ENCODE assay signal across 11 mouse cellular contexts in the genomic region with DNA sequence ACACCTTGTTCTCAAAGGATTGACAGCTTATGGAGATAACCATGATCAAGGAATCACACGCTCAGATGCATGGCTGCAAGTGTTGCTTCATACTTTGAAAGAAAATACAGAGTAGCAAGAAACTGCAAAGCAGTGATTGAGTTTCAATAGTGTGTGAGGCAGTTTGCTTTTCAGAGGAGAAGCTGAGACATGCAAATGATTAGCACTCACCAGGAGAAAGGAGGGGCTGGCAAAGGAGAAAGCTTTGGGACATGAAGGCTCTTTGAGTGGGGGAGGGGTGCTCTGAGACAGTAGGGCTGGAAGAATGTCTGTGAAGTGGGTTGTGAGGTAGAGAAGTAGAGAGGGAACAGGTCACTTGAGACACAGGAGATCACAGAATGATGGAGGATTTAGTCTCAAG.
DNase-seq lines count a peak whose midpoint lies in the region; ATAC-seq and TF ChIP-seq lines count a peak whose summit lies in the region.
"Had no signal": no experiment of that assay in that cellular context is flagged by ENCODE, and none has a peak within 500 bp of the region (broad histone marks: within the 10 kb centered on the region; RNA-seq: fewer than 3 reads in every experiment).

No protein-coding gene starts in this region.

- ATAC-seq in intestine, embryonic 16.5 days: no peak
- no peak for ATAC-seq in intestine, embryonic 15.5 days
- ATAC-seq in forebrain, embryonic 16.5 days: peak; percentile 79
- ATAC-seq in limb, embryonic 15.5 days (ENCODE audit: insufficient number of reproducible peaks, low FRiP score, low TSS enrichment, low read depth): no peak
- ATAC-seq in erythroid progenitor cell, adult 5-6 weeks (replicated peaks; ENCODE audit: low FRiP score, poor library complexity, severe bottlenecking): no peak

- H3K9ac ChIP-seq in intestine, embryonic 16.5 days (ENCODE audit: low read depth, low read length): no peak overlapping the region
- H3K9ac ChIP-seq in intestine, embryonic 15.5 days: no peak overlapping the region
- H3K9ac ChIP-seq in forebrain, embryonic 16.5 days (replicated peaks; ENCODE audit: low read depth, low read length): no peak overlapping the region
- no peak overlapping the region for H3K9ac ChIP-seq in limb, embryonic 15.5 days

- peak; percentile 76 for DNase-seq in brain, embryonic 14.5 days (ENCODE audit: low read depth)
- DNase-seq in liver: no peak
- DNase-seq in spleen, postnatal 36 days (ENCODE audit: low spot score in 2 of 2): no peak
- DNase-seq: cerebellum, adult 8-10 months had no signal

- 68% methylated on average over 1 of the region's 1 CpGs for WGBS in intestine, embryonic 16.5 days
- WGBS in intestine, embryonic 15.5 days: 56% methylated on average over 1 of the region's 1 CpGs
- 7% methylated on average over 1 of the region's 1 CpGs for WGBS in forebrain, embryonic 16.5 days
- 26% methylated on average over 1 of the region's 1 CpGs for WGBS in limb, embryonic 15.5 days

- no peak overlapping the region for H3K4me2 ChIP-seq in intestine, embryonic 16.5 days (ENCODE audit: low read depth, low read length)
- no peak overlapping the region for H3K4me2 ChIP-seq in intestine, embryonic 15.5 days (replicated peaks)
- H3K4me2 ChIP-seq in forebrain, embryonic 16.5 days (ENCODE audit: low read length): no peak overlapping the region
- H3K4me2 ChIP-seq in limb, embryonic 15.5 days: no peak overlapping the region

- H3K27ac ChIP-seq in intestine, embryonic 16.5 days (ENCODE audit: low read length): peak overlapping the region; percentile 24; the same call in 1 of the 2 replicates
- H3K27ac ChIP-seq in intestine, embryonic 15.5 days: no peak overlapping the region
- H3K27ac ChIP-seq in forebrain, embryonic 16.5 days (ENCODE audit: low read length): no peak overlapping the region
- peak overlapping the region; percentile 60 for H3K27ac ChIP-seq in limb, embryonic 15.5 days
- H3K27ac ChIP-seq: macrophage had no signal

- H3K4me3 ChIP-seq in intestine, embryonic 16.5 days (ENCODE audit: low read length): no peak overlapping the region
- no peak overlapping the region for H3K4me3 ChIP-seq in intestine, embryonic 15.5 days (replicated peaks)
- no peak overlapping the region for H3K4me3 ChIP-seq in forebrain, embryonic 16.5 days (replicated peaks; ENCODE audit: low read length)
- no peak overlapping the region for H3K4me3 ChIP-seq in limb, embryonic 15.5 days

- peaks cover 17% of the 10 kb centered on the region for H3K4me1 ChIP-seq in intestine, embryonic 16.5 days (ENCODE audit: control insufficient read depth, insufficient read depth, low read length)
- H3K4me1 ChIP-seq in intestine, embryonic 15.5 days (replicated peaks): peaks cover 17% of the 10 kb centered on the region
- peaks cover 15% of the 10 kb centered on the region for H3K4me1 ChIP-seq in forebrain, embryonic 16.5 days (replicated peaks; ENCODE audit: control insufficient read depth, insufficient read depth, low read length)
- peaks cover 22% of the 10 kb centered on the region for H3K4me1 ChIP-seq in limb, embryonic 15.5 days

- no peak for TF ChIP-seq CTCF in brain, embryonic 14.5 days (IDR thresholded peaks at IDR 0.05; ENCODE audit: borderline replicate concordance, extremely low read depth, insufficient read depth, insufficient read length)

- H3K27me3 ChIP-seq in intestine, embryonic 16.5 days (replicated peaks; ENCODE audit: control insufficient read depth, insufficient read depth, low read length): no peaks in the 10 kb centered on the region
- H3K27me3 ChIP-seq in intestine, embryonic 15.5 days (replicated peaks): no peaks in the 10 kb centered on the region
- H3K27me3 ChIP-seq in forebrain, embryonic 16.5 days (replicated peaks; ENCODE audit: control insufficient read depth, insufficient read depth, low read length): no peaks in the 10 kb centered on the region
- H3K27me3 ChIP-seq in limb, embryonic 15.5 days: no peaks in the 10 kb centered on the region

- no peak for TF ChIP-seq POLR2A in brain, embryonic 14.5 days (IDR thresholded peaks at IDR 0.05; ENCODE audit: borderline replicate concordance, extremely low read depth, insufficient read depth, insufficient read length, poor library complexity, severe bottlenecking)

- H3K36me3 ChIP-seq in intestine, embryonic 16.5 days (ENCODE audit: control insufficient read depth, insufficient read depth, low read length): no peaks in the 10 kb centered on the region
- no peaks in the 10 kb centered on the region for H3K36me3 ChIP-seq in intestine, embryonic 15.5 days
- H3K36me3 ChIP-seq in forebrain, embryonic 16.5 days (ENCODE audit: control insufficient read depth, insufficient read depth): no peaks in the 10 kb centered on the region
- H3K36me3 ChIP-seq in limb, embryonic 15.5 days: no peaks in the 10 kb centered on the region
- H3K36me3 ChIP-seq: G1E had no signal

- H3K9me3 ChIP-seq in intestine, embryonic 16.5 days (ENCODE audit: control insufficient read depth, low read length): no peaks in the 10 kb centered on the region
- no peaks in the 10 kb centered on the region for H3K9me3 ChIP-seq in intestine, embryonic 15.5 days
- H3K9me3 ChIP-seq in forebrain, embryonic 16.5 days (ENCODE audit: control insufficient read depth, low read length): no peaks in the 10 kb centered on the region
- no peaks in the 10 kb centered on the region for H3K9me3 ChIP-seq in limb, embryonic 15.5 days
- H3K9me3 ChIP-seq: G1E had no signal

Comparison
In these comparisons a context has a peak if more than half of its experiments do, and no peak if none do; other contexts are left out.
1. H3K27ac ChIP-seq: peak in intestine, embryonic 16.5 days (single experiment) and limb, embryonic 15.5 days (single experiment); none in intestine, embryonic 15.5 days (single experiment) and forebrain, embryonic 16.5 days (single experiment).